Mouse (Mus musculus) layer of hippocampus, adult 8-10 months (tissue): ENCODE results near the gene Gm43951. TPM values are rescaled to one million over a fixed set of nuclear protein-coding genes. Genes with fewer than 3 reads are reported as not detected.

Experiments
- DNase-seq, 2 experiments: peaks; one replicate each; pipeline ENCODE4 v3.0.0; 2022; ENCODE audit warnings: low spot score in 2 of 2
- total RNA-seq, 4 experiments: library from RNA; stranded (reverse); gene quantifications; 2 replicates each; pipeline ENCODE4 v1.2.4; 2022

The Gm43951 gene
- total RNA-seq = 10 to 100 TPM; 11.2 to 13.3 (median 12.2) TPM

- DNase-seq = no peak
Measured at GRCm38 (mm10) chr11:72206341-72207203, at the start of gene Gm43951. Gene Gm43951, minus strand, starts transcription at chr11:72206840.

- DNase-seq = no peak
Measured at GRCm38 (mm10) chr11:72256441-72256840, 49.8 kb upstream of the Gm43951 start.

- DNase-seq = no peak
Measured at GRCm38 (mm10) chr11:72255629-72256028, 49.0 kb upstream of the Gm43951 start.

DNA sequence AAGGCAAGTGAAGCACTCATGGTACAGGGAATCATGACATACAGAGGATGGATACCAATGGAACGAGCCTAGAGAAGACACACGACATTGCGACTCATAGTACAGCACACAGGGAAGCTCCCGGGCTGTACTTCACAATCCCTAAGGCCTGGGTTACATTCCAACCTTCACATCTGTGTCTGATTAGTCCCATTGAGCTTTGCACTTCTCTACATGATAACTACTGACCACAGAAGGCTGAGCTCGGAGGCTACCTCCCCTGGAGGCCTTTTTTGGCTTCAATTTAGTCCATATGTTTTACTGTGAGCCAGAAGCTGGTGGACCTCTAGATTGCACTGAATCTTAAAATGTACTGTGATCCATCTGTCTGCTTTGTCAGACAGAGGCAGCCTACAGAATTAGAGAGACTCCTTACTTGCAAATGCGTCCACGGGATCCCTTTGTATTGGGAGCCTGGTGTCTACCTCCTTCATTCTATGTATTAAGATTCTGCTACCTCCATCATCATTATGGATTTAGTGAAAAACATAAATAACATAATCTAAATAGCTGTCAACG is 38.6 kb upstream of the Gm43951 start:
- no peak for DNase-seq

DNA sequence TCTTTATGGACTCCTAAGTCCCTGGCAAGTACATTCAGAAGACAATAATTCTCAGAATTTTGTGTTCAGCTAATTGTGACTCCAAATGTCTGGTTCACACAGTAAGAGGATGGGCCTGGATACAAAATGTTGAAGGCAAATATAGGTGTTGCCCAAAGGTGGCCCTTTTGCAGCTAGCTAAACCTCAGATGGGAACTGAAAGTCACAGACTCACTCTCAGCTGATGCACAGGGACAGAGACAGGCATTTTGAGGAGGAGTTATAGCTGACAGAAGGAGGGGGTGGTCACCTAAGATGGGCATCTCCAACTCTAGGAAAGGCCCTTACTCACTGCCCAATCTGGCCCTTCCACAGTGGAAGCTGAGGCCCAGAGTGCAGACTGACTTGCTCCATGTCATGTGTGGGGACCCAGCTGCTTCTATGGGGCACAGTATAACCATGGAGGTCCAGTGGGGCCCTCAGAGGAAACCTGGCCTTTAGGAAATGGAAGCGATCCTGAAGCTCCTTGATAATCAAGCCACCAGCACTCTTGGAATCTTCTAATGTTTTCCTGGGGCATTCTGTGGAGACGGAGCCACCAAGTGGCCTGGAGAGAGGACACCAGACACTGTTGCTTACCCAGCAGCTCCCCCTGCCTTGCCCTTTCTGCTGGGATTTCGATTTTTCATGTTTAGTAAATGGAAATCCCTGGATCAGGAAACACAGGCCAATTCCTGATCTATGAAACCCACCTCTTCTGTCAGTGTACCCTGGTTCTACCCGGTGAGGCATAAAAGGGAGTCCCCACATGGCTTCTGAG is 33.6 kb upstream of the Gm43951 start:
- DNase-seq = no peak

GRCm38 (mm10) chr11:72234013-72234412 is 27.4 kb upstream of the Gm43951 start:
- DNase-seq = peak; percentile 65 to 71

DNA sequence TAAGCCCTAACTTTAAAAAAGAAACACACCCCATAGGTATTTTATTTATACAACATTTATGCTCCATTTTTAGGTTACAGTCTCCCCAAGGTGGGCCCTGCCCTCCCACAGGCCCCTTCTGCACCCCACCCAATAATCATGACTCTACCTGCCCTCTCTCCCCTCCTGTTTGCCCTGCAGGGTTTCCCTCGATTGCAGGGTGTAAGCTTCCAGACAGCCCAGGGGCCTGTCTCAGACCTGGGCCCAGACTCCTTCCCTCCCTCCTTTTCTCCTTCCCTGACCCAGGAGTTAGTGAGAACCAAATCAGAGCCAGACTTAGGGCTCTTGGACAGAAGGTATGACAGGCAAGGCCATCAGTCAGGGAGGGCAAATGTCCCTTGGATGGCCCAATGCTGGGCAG is 26.4 kb upstream of the Gm43951 start:
- DNase-seq = no peak

- DNase-seq = no peak
Measured at GRCm38 (mm10) chr11:72232068-72232467, 25.4 kb upstream of the Gm43951 start.

DNA sequence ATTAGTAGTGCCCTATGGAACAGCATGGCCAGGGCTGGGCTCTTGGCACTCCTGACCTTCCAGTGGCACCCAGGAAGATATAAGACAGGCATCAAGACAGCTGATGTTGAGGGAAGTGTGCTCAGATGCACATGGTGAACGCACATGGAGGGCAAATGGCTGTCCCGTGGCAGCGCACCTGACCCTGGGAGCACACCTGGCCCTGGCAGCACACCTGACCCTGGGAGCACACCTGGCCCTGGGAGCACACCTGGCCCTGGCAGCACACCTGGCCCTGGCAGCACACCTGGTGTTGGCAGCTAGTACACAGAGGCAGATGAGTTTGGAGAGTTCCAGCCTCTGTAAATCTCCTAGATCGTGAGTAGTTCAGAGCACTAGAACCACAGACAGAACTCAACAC is 21.9 kb upstream of the Gm43951 start:
- no peak for DNase-seq

GRCm38 (mm10) chr11:72226901-72227300 is 20.3 kb upstream of the Gm43951 start:
- DNase-seq = no peak

- no peak for DNase-seq
Measured at GRCm38 (mm10) chr11:72226020-72226791, 19.6 kb upstream of the Gm43951 start.

- DNase-seq = peak in 1 of 2 experiments; percentile 88
Measured at GRCm38 (mm10) chr11:72224865-72225264, 18.2 kb upstream of the Gm43951 start.

GRCm38 (mm10) chr11:72223414-72223813 is 16.8 kb upstream of the Gm43951 start:
- no peak for DNase-seq

GRCm38 (mm10) chr11:72221278-72221677 is 14.6 kb upstream of the Gm43951 start:
- DNase-seq = peak in 1 of 2 experiments; percentile 68

GRCm38 (mm10) chr11:72217116-72217515 is 10.5 kb upstream of the Gm43951 start:
- no peak for DNase-seq

GRCm38 (mm10) chr11:72215410-72215797 is 8.8 kb upstream of the Gm43951 start, which contains the start of gene Med31:
Gene Med31, minus strand, starts transcription at chr11:72215592.
- peak; percentile 67 to 75 for DNase-seq

DNA sequence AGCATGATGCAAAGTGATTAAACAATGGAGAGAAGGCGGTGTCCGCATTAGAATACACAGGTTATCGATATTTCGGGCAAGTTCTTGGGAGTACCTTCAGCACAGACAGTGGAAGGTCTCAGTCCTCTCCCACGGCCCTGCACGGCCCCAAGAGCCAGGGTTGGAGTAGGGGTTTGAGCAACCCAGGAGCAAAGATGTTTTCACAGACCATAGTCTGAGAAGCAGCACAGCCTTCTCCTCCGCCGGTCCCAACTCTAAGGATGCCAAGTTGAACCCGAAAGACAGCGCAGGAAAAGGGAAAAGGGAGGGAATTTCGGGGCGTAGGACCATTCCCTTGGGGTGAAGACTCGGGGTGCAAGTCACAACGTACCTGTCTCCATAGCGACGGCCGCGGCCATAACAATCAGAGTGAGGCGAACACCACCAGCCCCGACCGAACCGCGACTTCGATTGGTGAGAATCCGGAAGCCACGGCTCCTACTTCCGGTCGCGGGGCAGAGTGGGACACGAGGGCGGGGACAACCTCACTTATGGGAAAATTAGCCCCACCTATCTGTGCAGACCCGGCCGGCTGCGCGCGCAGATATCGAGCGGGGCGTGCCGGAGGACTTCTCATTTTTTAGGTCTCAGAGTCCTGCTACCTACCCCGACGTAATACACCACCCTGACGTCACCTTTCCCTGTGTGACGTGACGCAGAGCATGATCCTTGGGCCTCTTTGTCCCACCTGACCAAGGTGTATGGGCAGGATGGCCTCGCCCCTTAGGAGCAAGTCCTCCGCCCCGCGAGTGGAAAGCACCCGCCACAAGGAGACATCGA is 8.2 kb upstream of the Gm43951 start:
- DNase-seq = peak; percentile 94

DNA sequence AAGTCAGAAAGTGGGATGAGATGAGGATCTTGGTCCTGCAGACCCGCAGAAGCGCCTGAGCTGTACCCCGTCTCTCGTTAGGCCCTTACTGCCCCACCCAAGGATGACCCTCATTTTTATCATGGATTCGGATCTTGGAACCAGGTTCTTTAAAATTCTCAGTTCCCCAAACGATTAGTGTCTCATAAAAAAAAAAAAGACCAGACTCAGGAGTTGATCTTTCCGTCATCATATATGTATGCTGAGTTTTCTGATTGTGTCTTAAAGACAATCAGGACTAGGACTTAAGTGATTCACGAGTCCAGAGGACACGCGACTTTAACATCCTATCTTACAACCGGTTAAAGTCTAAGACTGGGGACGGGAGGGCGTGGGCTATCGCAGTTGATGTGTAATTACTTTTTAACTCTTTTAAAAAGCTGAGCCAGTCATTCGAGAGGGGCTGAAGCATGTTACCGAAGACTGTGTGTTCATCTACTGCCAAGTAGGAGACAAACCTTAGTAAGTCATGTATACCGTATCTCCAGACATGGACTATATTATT is 1.3 kb upstream of the Gm43951 start:
- DNase-seq = no peak

DNA sequence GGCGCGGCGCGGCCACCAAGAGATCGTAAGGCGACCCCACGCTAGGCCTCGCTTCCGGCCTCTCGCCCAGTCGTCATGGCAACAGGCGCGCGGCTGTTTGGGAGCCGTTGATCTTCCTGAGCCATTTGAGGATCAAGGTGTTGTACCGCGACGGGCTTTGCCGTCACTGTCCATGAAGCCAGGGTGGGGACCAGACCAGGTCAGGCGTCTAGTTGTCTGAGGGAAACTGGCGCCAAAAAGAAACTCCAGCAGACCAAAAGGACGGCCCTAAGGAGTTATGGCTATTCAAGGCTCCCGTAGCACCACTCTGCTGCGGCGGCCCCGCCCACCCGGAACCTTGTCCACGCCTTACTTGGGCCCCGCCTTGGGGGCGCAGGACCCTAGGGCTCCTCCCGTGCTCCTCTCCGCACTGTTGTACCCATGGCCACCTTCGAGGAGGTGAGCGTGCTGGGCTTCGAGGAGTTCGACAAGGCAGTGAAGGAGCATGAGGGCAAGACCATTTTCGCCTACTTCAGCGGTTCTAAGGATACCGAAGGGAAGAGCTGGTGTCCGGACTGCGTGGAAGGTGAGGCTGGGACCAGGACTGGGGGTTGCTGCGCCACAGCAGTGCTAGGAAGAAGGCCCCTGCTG is 679 bp upstream of the Gm43951 start, which contains the start of the genes 4933427D14Rik and Txndc17:
TSS of gene 4933427D14Rik (minus strand) at position 256 of the 630 bp plus-strand sequence.
TSS of gene Txndc17 (plus strand) at position 344 of the 630 bp plus-strand sequence.
- peak; percentile 83 to 87 for DNase-seq
